Mouse (Mus musculus) CH12.LX (cell line): ENCODE measurements at regions not wholly inside any gene's neighbourhood (a gene's known extent, or its start where the extent isn't known, plus 50 kb on each side); places are given as distances from the start of the nearest gene placed in this dataset.

Experiments used
- DNase-seq: peaks from one replicate; pipeline ENCODE4 v3.0.0-alpha.2; 2013; ENCODE audit errors: extremely low read depth
- H3K27ac ChIP-seq: 2 replicates; pipeline ENCODE4 v1.5.1; 2012; ENCODE audit warnings: low read depth, mild to moderate bottlenecking, control low read depth, moderate library complexity; ENCODE audit not compliant: insufficient read depth
- H3K27me3 ChIP-seq: replicated peaks from 2 replicates; pipeline ENCODE3; 2012; ENCODE audit warnings: inconsistent platforms
- H3K36me3 ChIP-seq, 2 experiments: replicated peaks in 1 of 2; 2 replicates each; pipeline versions ENCODE3 to v1.6.1; 2012; ENCODE audit warnings: inconsistent platforms in 1 of 2, low read length in 1 of 2, mild to moderate bottlenecking in 1 of 2, mixed read lengths in 1 of 2, moderate library complexity in 1 of 2; ENCODE audit not compliant: control insufficient read depth in 1 of 2, insufficient read depth in 1 of 2
- H3K4me1 ChIP-seq, 2 experiments: 2 replicates each; pipeline ENCODE4 v1.6.1; 2012; ENCODE audit warnings: inconsistent platforms in 1 of 2, moderate library complexity in 1 of 2; ENCODE audit not compliant: insufficient read depth in 2 of 2, control insufficient read depth in 1 of 2
- H3K4me2 ChIP-seq: 2 replicates; pipeline ENCODE4 v1.6.1; 2012; ENCODE audit warnings: low read depth, mild to moderate bottlenecking, control low read depth; ENCODE audit not compliant: poor library complexity, insufficient read depth, severe bottlenecking
- H3K4me3 ChIP-seq, 3 experiments: fragments of 150-350 bp in 1 of 3; sonication (generic) in 1 of 3; replicated peaks in 1 of 3; 2 replicates each; pipeline versions ENCODE3 to v1.5.1; 2011 to 2012; ENCODE audit warnings: low read depth in 2 of 3, low read length in 2 of 3, mild to moderate bottlenecking in 2 of 3, moderate library complexity in 2 of 3, control low read depth in 1 of 3, improper control_type of control experiment in 1 of 3, inconsistent platforms in 1 of 3, mixed read lengths in 1 of 3; ENCODE audit not compliant: poor library complexity in 1 of 3
- H3K79me2 ChIP-seq: replicated peaks from 2 replicates; pipeline ENCODE4 v1.6.1; 2012; ENCODE audit warnings: mild to moderate bottlenecking, moderate library complexity; ENCODE audit not compliant: control insufficient read depth, poor library complexity, insufficient read depth, severe bottlenecking; ENCODE audit errors: extremely low read depth
- H3K9ac ChIP-seq: 2 replicates; pipeline ENCODE4 v1.6.1; 2012; ENCODE audit warnings: low read depth, mild to moderate bottlenecking, control low read depth, moderate library complexity; ENCODE audit not compliant: insufficient read depth
- H3K9me3 ChIP-seq: replicated peaks from 2 replicates; pipeline ENCODE3; 2012; ENCODE audit warnings: low read length, inconsistent platforms, mixed read lengths
- BHLHE40 ChIP-seq: IDR thresholded peaks from 2 replicates; pipeline ENCODE4 v1.6.1; 2011; ENCODE audit warnings: mild to moderate bottlenecking, low read depth, low read length, improper control_type of control experiment
- CHD2 ChIP-seq: IDR thresholded peaks from 2 replicates; pipeline ENCODE4 v1.6.1; 2011; ENCODE audit warnings: low read length, improper control_type of control experiment
- CTCF ChIP-seq, 2 experiments: IDR thresholded peaks in 1 of 2; conservative IDR thresholded peaks in 1 of 2; 2 replicates each; pipeline ENCODE4 v1.5.1; 2011 to 2012; ENCODE audit warnings: low read depth in 2 of 2, low read length in 2 of 2, improper control_type of control experiment in 1 of 2, inconsistent platforms in 1 of 2, mild to moderate bottlenecking in 1 of 2, moderate library complexity in 1 of 2
- E2F4 ChIP-seq: IDR thresholded peaks from 2 replicates; pipeline ENCODE4 v1.6.1; 2011; ENCODE audit warnings: low read depth, low read length, improper control_type of control experiment; ENCODE audit not compliant: insufficient replicate concordance
- ELF1 ChIP-seq: IDR thresholded peaks from 2 replicates; pipeline ENCODE4 v1.6.1; 2014; ENCODE audit warnings: low read depth, mild to moderate bottlenecking, inconsistent platforms, low read length, improper control_type of control experiment
- HCFC1 ChIP-seq: IDR thresholded peaks from 2 replicates; pipeline ENCODE4 v1.6.1; 2012; ENCODE audit warnings: low read depth, mild to moderate bottlenecking, inconsistent platforms, low read length, improper control_type of control experiment
- IRF4 ChIP-seq: IDR thresholded peaks from 2 replicates; pipeline ENCODE4 v1.6.1; 2014; ENCODE audit warnings: low read depth, mild to moderate bottlenecking, inconsistent platforms, low read length, improper control_type of control experiment
- MAFK ChIP-seq: IDR thresholded peaks from 2 replicates; pipeline ENCODE4 v1.6.1; 2011; ENCODE audit warnings: low read length, improper control_type of control experiment; ENCODE audit not compliant: insufficient replicate concordance
- MAX ChIP-seq: IDR thresholded peaks from 2 replicates; pipeline ENCODE4 v1.6.1; 2011; ENCODE audit warnings: low read length, improper control_type of control experiment
- MXI1 ChIP-seq: IDR thresholded peaks from 2 replicates; pipeline ENCODE4 v1.6.1; 2011; ENCODE audit warnings: mild to moderate bottlenecking, low read depth, low read length, improper control_type of control experiment
- MYC ChIP-seq: IDR thresholded peaks from 2 replicates; pipeline ENCODE4 v1.6.1; 2011; ENCODE audit warnings: low read depth, mild to moderate bottlenecking, improper control_type of control experiment, low read length
- NELFE ChIP-seq: IDR thresholded peaks from 2 replicates; pipeline ENCODE4 v1.6.1; 2011; ENCODE audit warnings: low read depth, low read length, improper control_type of control experiment
- POLR2AphosphoS2 ChIP-seq: IDR thresholded peaks from 2 replicates; pipeline ENCODE4 v1.6.1; 2011; ENCODE audit warnings: low read depth, low read length, improper control_type of control experiment
- SIN3A ChIP-seq: IDR thresholded peaks from 2 replicates; pipeline ENCODE4 v1.6.1; 2012; ENCODE audit warnings: low read length, improper control_type of control experiment, inconsistent platforms
- SMC3 ChIP-seq: IDR thresholded peaks from 2 replicates; pipeline ENCODE4 v1.6.1; 2011; ENCODE audit warnings: low read depth, low read length, improper control_type of control experiment
- TBP ChIP-seq: conservative IDR thresholded peaks from 2 replicates; pipeline ENCODE4 v1.6.1; 2011; ENCODE audit warnings: low read depth, low read length, improper control_type of control experiment
- UBTF ChIP-seq: IDR thresholded peaks from 2 replicates; pipeline ENCODE4 v1.6.1; 2012; ENCODE audit warnings: low read depth, mild to moderate bottlenecking, inconsistent platforms, low read length, improper control_type of control experiment, moderate library complexity
- USF1 ChIP-seq: IDR thresholded peaks from 2 replicates; pipeline ENCODE4 v1.6.1; 2014; ENCODE audit warnings: low read depth, mild to moderate bottlenecking, inconsistent platforms, low read length, improper control_type of control experiment
- USF2 ChIP-seq: conservative IDR thresholded peaks from 2 replicates; pipeline ENCODE4 v1.6.1; 2011; ENCODE audit warnings: low read depth, low read length, improper control_type of control experiment
- ZMIZ1 ChIP-seq: IDR thresholded peaks from 2 replicates; pipeline ENCODE4 v1.6.1; 2012; ENCODE audit warnings: low read depth, mild to moderate bottlenecking, inconsistent platforms, low read length, improper control_type of control experiment
- dilution Hi-C: fragments of 300-500 bp; cut with MboI; formaldehyde crosslinking; loops from 2 replicates; pipeline ENCODE4 v1.14.3; 2020; ENCODE audit warnings: low sequenced_read_pairs; ENCODE audit not compliant: extremely low pct_unique_long_range_greater_than_20kb, extremely low pct_ligation_motif_present
- in situ Hi-C: fragments of 300-500 bp; cut with MboI; formaldehyde crosslinking; loops from 3 replicates; pipeline ENCODE4 v1.14.3; 2019; ENCODE audit warnings: low sequenced_read_pairs, low pct_ligation_motif_present, low pct_unique_long_range_greater_than_20kb, mixed read lengths

- Histone ChIP-seq H3K36me3 (no peaks in the 10 kb centered on the region), H3K9me3 (no peaks in the 10 kb centered on the region), H3K4me3 (no peak overlapping the region), H3K4me2 (no peak overlapping the region), H3K79me2 (no peaks in the 10 kb centered on the region), H3K9ac (no peak overlapping the region), H3K27me3 (no peaks in the 10 kb centered on the region), H3K4me1 (peaks cover 0 to 11% of the 10 kb centered on the region in 2 experiments; a peak in 1 of 4 replicates), H3K27ac (no peak overlapping the region)
- dilution Hi-C loops (no loop called here), in situ Hi-C loops (no loop called here)
- TF ChIP-seq MAFK (peak; percentile 94), HCFC1 (no peak), BHLHE40 (no peak), MYC (no peak)
- DNase-seq: no peak
These were observed 97.9 kb upstream of the Cblb start for GRCm38 (mm10) chr16:51933122-51933521.

GRCm38 (mm10) chr16:51933965-51934364, 97.1 kb upstream of the Cblb start:
- H3K27ac ChIP-seq: no peak overlapping the region
- DNase-seq: no peak
- dilution Hi-C loops: no loop called here

GRCm38 (mm10) chr16:51937298-51937697, 93.7 kb upstream of the Cblb start:
- peaks cover 0 to 11% of the 10 kb centered on the region in 2 experiments; a peak in 1 of 4 replicates for H3K4me1 ChIP-seq
- H3K4me2 ChIP-seq: no peak overlapping the region
- no peak overlapping the region for H3K27ac ChIP-seq
- dilution Hi-C loops: no loop called here
- no peaks in the 10 kb centered on the region for H3K9me3 ChIP-seq
- DNase-seq: no peak
- no peaks in the 10 kb centered on the region for H3K27me3 ChIP-seq
- H3K9ac ChIP-seq: no peak overlapping the region
- no peak overlapping the region for H3K4me3 ChIP-seq
- TF ChIP-seq CHD2 (no peak), MXI1 (no peak), CTCF (conservative IDR thresholded peaks at IDR 0.05 in 1 of 2, IDR thresholded peaks at IDR 0.05 in 1 of 2; ENCODE audit: low read depth in 2 of 2, low read length in 2 of 2) (no peak), ZMIZ1 (no peak), IRF4 (no peak), POLR2AphosphoS2 (no peak), UBTF (no peak), TBP (no peak), USF2 (no peak), USF1 (no peak), HCFC1 (no peak), MAX (no peak), SIN3A (no peak), MAFK (no peak), MYC (no peak), NELFE (no peak), E2F4 (no peak)
- TF ChIP-seq, all 38 proteins: peak for 0
- in situ Hi-C loops: no loop called here
- Histone ChIP-seq H3K36me3 (no peaks in the 10 kb centered on the region), H3K79me2 (no peaks in the 10 kb centered on the region)

More at GRCm38 (mm10) chr16:51933965-51934364, 97.1 kb upstream of the Cblb start:
- no peak overlapping the region for H3K4me3 ChIP-seq
- TF ChIP-seq ELF1 (no peak), SMC3 (no peak)
- no peaks in the 10 kb centered on the region for H3K27me3 ChIP-seq
- H3K4me2 ChIP-seq: no peak overlapping the region
- peaks cover 0 to 11% of the 10 kb centered on the region in 2 experiments; a peak in 1 of 4 replicates for H3K4me1 ChIP-seq
- in situ Hi-C loops: no loop called here
- no peaks in the 10 kb centered on the region for H3K79me2 ChIP-seq
- H3K9ac ChIP-seq: no peak overlapping the region
- no peaks in the 10 kb centered on the region for H3K36me3 ChIP-seq
- no peaks in the 10 kb centered on the region for H3K9me3 ChIP-seq
